Mouse (Mus musculus) cerebral cortex, adult 2 months (tissue): ENCODE measurements around the gene Cpeb3.

Experiments used
- WGBS: fragments of 180-500 bp; shearing (Covaris S2); methylation state at CpG from one replicate; pipeline ENCODE4 v1.1.7; 2018; 5-methylcytosine and 5-hydroxymethylcytosine counted together

The Cpeb3 gene

DNA sequence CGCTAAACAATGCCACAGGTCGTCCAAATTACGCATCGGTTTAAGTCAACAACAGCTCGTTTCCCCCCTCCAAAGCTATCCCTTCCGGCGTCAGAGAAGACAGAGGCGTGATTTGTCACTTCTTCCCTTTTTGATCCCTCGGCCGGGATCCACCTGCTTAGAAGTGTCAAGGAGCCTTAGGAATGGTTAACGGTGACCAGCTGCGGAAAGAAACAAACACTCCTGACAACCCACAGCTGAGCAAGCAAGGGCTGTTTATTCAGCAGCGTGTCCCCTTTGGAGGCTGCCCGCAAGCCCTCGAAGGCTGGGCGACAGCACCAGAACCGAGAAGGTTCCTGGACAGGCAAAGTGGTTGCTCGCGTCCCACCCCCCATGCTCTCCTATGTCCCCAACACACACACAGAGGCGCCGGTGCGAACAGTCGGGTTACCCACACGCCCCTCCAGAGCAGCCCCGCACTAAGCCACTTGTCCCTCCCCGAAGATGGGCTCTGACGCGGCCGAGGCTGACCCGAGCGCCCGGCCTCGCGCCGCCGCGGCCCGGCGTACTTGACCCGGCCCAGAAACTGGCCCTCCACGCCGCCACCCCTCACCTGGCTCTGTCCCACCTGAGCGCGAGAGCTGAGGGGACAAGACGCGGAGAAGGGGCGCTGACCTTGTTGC, 1.6 kb downstream of the Cpeb3 start:
- under 1% methylated on average over 47 of the region's 47 CpGs for WGBS

DNA sequence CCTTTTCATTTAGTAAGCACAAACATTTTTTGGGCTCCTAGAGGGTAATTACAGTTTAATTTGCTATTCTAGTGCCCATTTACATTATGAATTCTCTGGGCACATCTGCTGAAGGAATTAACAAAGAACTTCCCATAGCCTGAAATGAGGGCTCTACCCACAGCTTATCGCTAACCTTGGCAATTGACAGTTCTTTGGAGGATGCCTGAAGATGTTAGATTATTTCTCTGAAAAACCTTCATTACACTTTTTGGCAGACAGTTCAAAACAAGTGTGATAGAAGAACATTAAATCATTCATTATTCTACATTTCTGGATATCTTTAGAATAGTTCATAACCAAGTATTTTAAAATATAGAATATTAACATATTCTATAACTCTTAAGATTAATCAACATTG, 5.0 kb downstream of the Cpeb3 start:
- 79% methylated on average over 1 of the region's 1 CpGs for WGBS

DNA sequence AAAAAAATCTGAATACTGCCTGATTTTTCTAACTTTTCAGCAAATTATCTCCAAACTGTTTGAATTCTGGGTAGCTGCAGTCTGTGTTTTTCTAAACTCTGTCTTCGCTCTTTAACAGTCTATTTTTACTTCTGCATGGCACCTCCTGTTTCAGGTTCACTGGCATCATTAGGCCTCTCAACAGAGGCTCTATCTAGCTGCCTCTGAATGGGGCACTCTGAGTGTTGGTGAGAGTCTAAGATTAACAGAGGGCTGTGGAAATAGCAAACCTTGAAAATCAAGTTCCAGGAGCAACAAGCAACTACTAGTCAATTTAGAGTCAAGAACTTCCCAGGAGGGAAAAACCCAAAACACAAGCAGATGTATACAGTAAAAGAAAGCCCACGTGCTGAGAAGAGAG, 8.5 kb downstream of the Cpeb3 start:
- WGBS = 59% methylated on average over 2 of the region's 2 CpGs

DNA sequence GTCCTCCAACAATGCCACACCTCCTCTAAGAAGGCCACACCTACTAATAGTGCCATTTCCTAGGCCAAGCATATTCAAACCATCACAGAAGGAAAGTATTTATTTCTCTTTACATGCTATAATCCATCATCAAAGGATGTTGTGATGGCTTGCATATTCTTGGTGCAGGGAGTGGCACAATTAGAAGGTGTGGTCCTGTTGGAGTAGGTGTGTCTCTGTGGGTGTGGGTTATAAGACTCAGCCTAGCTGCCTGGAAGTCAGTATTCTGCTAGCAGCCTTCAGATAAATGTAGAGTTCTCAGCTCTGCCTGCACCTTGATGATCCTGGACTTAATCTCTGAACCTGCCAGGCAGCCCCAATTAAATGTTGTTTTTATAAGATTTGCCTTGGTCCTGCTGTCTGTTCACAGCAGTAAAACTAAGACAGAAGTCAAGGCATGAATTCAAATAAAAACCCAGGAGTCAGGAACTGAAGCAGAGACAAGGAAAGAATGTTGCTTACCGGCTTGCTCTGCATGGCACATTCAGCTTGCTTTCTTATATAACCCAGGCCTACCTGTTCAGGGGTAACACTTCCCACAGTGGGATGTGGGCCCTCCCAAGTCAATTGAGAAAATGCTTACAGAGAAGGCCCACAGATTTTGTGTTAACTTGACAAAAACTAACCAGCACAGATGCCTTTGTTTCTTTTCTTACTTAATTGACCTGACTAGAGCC, 10.1 kb downstream of the Cpeb3 start:
- 79% methylated on average over 1 of the region's 1 CpGs for WGBS

DNA sequence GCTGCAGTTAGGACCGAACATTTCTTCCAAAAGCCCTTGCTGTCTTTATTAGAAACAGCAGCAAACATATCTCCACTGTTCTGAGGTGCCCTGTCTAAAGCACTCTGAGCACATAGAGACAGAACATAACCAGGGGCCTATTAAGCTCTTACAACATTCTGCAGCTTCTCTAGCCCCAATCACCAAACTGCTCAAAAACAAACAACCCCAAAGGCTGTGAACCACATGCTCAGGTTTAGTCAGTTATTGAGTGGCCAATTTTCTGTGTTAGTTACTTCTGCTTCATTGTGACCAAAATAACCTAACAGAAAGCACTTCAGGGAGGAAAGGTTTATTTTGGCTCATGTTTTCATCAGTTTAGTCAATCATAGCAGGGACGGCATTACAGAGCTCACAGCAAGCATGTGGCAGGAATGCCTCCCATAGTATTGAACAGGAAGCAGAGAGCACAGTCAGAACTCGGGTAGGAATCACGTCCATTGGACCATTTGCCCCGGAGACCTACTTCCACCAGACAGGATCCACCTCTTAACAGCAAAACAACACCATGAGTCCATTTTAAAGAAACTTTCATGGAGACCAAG, 15.8 kb downstream of the Cpeb3 start:
- 59% methylated on average over 5 of the region's 5 CpGs for WGBS

DNA sequence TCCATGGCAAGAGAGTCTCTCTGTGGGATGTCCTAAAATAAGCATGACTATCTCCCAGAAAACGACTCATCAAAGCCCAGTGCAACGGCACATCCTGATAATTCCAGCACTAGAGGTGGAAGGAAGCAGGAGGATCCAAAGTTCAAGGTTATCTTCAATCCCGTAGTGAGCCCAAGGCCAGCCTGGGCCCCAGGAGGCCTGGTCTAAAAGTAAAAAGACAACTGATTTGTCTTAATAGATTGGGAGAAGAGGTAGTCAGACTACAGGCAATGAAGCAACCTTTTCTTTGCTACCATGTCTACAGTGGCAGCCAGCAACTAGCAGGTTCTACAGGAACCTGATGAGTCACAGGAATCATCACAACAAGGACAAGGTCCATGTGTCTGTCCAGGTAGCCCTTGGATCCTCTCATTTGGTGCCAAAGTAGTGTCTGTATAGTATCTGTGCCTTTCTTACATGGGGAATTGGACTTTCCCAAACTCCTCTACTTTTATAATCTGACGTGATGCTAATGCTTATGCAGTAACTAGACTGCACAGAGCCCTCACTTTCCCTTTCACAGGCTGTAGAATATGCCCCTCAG, 19.9 kb downstream of the Cpeb3 start:
- 65% methylated on average over 4 of the region's 4 CpGs for WGBS

DNA sequence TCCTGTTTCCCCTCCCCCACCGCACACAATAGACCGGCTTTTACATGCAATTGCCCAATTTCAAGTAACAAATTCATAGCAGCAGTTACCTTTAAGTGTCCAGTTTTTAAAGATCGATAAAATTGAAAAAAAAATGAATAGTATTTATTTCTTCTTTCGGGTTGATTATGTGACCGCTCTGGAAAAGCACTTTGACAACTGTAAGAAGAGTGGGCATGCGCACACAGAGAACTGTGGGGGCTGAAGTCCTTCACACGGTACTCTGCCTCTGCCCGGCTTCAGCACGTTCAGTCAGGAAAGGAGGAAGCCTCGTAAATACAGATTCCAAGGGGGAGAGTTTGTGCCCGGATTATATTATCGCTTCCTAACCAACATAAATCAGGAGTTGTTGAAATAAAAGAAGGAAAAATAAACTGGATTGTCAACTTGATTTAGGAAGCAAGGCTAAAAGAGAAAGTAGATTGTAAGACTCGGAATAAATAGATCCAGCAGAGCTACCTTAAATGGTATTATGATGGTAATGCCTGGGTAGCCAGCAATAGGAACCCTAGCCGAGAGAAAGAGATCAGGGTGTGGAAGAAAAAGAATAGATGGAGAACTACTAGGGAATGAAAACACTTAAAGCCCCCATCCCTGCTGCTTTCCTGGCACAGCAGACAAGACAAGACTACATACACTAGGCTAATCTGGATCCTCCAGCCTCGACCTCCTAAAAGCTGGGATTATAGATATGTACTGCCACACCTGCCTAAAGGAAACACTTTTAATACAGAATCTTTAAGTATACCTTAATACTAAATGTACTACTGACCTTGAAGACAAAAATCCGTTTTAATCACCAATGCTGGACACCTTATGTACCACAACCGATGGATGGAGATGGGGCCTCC, 30.3 kb downstream of the Cpeb3 start:
- WGBS = 10% methylated on average over 17 of the region's 17 CpGs

DNA sequence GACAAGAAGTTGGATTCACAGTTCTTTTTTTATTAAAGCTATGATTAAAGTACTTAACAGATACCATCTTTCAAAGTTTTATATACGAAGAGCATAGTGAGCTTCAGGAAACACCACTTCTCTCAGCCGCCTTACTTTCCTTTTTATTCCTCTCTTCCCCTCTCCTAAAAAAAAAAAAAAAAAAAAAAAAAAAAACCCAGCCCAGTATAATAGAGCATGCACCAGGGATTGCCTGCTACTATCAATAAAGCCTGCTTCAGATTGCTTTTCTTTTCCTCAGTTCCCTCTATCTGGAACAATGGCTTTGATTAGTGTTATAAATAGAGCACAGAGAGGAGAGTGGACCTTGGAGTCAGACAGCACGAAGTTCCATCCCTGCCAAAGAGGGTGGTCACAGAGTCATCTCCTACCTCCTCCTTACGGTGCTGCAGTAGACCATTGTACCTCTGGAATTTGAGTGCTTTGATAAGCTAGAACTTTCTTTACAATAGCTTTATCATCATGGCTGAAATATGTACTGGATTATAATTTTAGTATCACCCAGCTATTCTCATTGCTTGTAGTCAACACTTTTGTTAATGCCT, 31.4 kb downstream of the Cpeb3 start:
- WGBS = 19% methylated on average over 4 of the region's 4 CpGs

DNA sequence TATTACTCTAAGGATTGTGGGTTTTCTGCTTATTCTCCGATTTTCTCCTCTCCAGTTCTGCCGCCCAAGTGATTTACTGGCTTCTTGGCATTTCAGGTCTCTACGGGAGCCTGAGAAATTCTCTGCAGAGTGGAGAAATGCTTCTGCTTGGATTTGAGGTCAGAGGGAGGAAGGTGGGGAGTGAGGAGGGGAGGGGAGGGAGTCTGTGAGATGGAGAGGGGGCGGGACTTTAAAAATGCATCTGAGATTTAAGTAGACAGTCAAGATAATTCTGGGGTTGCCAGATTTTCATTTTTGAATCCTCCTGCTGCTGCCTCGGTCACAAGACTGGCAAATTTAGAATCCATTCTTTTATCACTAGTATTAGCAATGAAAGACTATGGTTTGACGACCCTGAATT, 32.5 kb downstream of the Cpeb3 start:
- 2% methylated on average over 6 of the region's 6 CpGs for WGBS

DNA sequence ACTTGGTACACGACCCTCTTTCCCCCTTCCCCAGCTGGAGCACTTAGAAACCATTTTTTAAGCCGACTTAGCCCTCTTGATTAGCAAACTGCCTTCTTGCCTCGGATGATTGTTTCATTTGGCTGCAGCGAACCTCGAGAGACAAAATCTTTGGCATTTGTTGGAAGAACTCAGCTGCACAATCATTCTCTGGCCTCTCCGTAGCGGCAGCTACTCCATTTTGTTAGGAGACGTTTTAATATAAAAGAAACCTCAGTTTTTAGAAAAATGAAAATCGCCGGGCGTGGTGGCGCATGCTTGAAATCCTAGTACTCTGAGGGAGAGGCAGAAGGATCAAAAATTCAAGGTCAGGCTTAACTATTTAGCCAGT, 33.0 kb downstream of the Cpeb3 start:
- WGBS = under 1% methylated on average over 12 of the region's 12 CpGs

DNA sequence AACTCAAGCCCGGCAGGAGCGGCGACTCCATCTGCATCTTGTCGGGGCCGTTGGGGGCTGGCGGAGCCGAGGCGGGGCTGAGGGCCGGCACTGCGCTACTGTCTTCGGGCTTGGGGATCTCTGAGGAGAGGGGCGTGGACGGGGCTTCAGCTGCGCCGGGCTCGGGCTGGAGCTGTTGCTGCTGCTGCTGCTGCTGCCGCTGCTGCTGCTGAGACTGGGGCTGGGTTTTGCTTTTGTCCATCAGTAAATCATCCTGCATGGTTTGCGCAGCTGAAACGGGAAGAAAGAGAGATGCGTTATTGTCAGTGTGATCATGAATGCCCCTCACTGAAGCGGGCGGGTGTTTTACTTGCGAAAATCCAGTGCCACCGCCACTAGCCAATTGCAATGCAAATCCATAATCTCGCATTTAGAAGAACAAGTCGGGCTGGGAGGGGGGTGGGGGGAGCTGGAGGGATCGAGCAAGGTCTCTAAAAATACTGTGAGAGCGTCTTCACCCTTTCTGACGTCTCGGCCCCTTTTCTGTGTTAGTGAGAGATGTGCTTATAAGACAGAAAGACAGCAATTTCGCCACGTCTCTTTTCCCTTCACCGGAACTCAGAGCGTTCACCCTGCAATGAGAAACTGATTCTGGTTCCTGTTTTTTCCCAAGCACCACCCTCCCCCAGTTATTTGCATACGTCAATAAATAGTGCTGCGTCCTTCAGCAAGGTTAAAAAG, 33.5 kb downstream of the Cpeb3 start:
- under 1% methylated on average over 36 of the region's 36 CpGs for WGBS

DNA sequence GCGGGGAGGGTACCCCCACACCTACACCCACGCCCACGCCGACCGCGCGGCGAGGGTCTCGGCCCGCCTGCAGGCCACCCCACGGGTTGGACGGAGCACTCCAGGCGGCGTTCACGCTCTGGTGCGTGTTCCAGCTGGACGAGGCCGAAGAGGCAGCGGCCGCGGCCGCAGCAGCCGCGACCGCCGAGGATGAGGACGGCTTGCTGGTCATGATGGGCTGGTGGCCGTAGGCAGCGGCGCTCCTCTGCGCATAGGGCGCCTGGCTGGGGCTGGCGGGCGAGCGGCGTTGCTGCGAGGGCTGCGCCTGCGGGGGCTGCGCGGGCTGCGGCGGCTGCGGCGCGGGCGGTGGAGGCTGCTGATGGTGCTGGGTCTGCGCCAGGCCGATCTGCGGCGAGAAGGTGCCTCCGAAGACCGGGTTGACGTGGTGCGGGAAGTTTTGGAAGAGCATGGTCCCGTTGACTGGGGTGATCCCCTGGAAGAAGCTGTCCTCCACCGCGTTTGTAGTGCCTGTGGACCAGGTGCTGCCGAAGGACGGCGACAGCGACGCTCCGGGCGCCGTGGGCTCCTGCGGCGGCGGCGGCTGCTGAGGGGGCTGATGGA, 34.2 kb downstream of the Cpeb3 start:
- under 1% methylated on average over 70 of the region's 70 CpGs for WGBS

DNA sequence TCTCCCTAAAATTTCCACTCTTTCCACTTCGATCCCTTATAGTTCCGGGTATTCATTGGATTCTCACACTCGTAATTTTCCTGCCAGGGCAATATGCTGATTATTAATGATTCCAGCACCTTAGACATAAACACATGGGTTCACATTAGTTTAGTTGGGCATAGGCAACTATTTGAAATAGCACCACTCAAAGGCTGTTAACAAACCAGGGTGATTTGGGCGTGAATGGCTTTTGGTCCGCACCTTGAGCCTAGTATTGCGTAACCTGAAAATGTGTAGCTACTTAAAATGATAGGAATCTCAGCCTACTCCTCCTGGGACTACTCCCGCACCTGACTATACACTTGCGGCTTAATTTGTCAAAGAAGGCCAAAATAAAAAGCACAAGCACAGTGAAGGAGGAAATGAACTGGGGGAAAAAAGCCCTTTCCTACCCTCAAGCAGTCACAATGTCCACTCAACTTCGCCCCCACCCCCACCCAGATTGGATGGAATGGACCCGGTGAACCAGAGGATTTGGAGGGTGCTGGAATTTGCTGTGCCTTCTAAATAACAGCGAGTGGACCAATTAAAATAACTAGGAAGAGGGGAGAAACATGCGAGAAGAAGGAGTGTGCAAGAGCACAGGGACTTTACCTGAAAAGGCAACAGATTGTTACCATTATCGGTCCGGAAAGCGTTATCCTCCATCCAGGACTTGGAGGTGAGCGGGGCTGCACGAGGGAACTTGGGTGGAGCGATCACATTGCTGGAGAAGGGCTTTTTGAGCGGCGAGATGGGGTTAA, 34.9 kb downstream of the Cpeb3 start:
- 18% methylated on average over 20 of the region's 20 CpGs for WGBS

DNA sequence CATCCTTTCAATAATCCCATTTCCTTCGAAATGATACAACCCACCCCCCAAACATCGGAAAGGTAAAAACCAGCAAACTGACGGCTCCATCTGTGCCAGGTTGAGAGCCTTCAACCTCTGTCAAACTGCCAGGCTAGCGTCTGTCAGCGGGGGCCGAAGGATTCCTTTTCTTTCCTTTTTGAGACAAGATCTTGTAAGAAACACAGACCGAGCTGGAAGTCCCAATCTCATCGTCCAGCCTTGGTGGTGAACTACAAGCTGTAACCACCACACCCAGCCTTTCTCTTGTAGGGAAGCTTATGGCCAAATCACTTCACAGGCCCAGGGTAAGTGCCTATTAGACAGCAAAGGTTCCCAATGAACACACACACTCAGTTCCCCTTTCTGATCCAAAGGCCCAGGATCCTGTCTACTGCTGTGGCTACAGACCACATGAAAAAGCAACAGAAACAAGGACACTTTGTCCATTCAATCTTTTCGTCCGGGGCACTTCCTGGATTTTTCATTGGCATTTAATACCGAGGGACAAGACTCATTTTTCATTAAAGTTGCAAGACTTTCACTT, 35.8 kb downstream of the Cpeb3 start:
- WGBS = 28% methylated on average over 11 of the region's 11 CpGs

DNA sequence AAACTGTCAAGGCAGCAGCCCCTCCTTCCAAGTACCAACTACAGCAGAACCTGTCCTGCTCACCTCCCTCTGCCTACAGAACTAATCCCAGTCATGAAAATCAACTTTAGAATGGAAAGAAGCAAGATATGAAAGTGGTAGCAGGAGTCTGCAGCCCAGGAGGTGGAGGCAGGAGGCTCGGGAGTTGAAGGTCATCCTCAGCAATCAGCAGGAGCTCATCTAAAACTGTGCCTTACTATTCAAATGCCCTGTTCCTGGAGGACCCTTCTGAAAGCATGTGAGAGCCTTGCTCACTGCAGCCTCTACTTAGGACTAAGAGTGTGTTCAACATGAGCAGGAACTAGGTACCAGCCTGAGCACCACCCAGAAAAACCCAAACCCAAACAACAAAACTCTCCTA, 36.3 kb downstream of the Cpeb3 start:
- 21% methylated on average over 1 of the region's 1 CpGs for WGBS

DNA sequence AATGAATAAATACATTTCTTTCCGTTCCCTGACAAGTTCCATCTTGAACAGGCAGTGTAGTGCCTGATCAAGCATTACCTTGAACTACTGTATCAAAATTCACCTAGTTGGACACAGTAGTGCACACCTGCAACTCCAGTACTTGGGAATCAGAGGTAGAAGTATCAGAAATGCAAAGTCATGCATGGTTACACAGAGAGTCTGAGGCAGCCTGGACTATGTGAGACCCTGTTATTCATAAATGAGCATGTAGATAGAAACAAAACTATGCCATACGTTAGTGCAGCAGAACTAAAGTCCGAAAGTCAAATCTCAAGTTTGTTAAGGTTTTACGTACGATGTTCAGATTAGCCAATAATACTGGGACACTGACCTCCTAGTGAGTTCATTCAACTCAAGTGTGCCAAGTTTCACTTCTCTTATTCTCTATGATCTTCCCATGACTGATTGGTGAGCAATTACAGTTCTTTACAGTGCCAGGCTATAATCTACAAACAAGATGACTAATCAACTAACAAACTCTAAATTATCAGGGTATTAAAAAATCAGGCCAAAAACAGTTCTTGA, 51.5 kb downstream of the Cpeb3 start:
- 73% methylated on average over 5 of the region's 5 CpGs for WGBS

DNA sequence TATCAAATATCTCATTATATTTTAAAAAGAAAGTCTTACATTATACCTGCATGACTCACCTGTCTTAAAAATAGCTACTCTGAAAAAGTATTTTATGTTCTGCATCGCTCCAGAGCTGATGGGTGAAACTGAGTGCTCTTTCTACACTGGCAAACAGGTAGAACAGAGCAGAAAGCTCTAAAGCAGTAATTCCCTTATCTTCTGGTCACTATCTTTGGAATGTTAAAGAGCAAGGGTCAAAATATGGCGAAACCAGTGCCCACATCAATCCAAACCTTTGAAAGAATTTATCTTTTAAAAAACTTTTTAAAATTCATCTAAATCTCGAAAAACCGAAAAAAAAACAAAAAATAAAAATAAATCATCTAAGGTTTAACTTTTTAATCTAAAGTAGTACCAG, 52.4 kb downstream of the Cpeb3 start:
- WGBS = 79% methylated on average over 4 of the region's 4 CpGs

DNA sequence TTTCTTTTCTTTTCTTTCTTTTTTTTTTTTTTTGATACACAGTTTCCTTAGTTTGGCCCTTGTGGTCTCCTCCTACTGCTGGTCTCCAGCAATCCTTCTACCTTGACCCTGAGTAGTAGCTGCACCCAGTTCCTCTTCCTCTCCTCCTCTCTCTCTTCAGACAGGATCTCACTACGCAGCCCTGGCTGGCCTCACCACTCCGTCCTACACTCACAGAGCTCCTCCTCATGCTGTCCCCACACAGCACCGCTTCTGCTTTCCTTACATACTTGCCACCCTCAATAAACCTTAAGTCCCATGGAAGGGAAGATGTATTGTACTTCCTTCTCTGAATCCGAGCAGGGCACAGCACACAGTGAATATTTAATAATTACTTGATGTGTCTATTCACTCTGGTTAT, 61.3 kb downstream of the Cpeb3 start:
- 49% methylated on average over 4 of the region's 4 CpGs for WGBS

DNA sequence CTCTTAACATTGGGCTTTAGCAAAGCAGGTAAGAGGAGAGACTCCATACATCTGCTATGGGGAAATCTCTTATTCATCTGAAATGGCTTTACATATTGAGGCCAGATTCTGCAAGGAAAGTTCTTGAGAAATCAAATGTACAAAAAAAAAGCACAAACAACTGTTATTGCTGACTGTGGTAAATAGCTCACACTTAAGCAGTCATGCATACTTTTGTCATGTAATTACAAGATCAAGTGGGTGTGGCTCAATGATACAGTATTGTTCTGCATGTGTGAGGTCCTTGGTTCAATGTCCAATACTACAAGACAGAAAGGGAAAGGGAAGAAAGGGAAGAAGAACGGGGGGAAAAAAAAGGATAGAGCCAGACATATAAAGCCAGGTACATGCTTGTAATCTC, 62.6 kb downstream of the Cpeb3 start:
- 82% methylated on average over 1 of the region's 1 CpGs for WGBS
